Mouse (Mus musculus) lung, postnatal 0 days (tissue): ENCODE data around the gene Pla2g2d.

Source experiments
- CTCF ChIP-seq: IDR thresholded peaks from 2 replicates; pipeline ENCODE4 v1.5.1; 2016; ENCODE audit warnings: antibody characterized with exemption, mild to moderate bottlenecking
- EP300 ChIP-seq: IDR thresholded peaks from 2 replicates; pipeline ENCODE4 v1.6.1; 2016; ENCODE audit warnings: antibody characterized with exemption, mild to moderate bottlenecking, control low read depth

DNA sequence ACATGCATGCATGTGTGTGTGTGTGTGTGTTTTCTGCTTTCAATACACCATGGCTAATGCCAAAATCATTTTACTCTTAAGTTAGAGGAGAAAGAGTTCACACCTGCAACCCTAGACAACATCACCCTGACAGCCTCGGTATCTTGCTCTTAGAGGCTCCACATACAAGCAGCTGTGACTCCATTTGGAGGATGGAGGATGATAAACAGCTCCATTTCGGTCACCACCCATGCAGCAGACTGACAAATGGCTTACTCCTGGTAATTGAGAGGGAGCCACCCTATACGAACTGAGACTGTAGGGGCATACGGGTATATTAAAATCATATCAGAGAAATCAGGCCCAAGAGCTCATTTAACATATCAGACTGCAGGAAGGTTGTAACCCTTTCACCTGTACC, 12.8 kb downstream of the Pla2g2d start:
- TF ChIP-seq EP300 (no peak), CTCF (no peak)
